Mouse (Mus musculus): ENCODE data around the gene Gm10959. TPM values are rescaled to one million over a fixed set of nuclear protein-coding genes. Genes with fewer than 3 reads are reported as not detected.

The Gm10959 gene
- polyA plus RNA-seq, 1 experiment, result not detected

DNA sequence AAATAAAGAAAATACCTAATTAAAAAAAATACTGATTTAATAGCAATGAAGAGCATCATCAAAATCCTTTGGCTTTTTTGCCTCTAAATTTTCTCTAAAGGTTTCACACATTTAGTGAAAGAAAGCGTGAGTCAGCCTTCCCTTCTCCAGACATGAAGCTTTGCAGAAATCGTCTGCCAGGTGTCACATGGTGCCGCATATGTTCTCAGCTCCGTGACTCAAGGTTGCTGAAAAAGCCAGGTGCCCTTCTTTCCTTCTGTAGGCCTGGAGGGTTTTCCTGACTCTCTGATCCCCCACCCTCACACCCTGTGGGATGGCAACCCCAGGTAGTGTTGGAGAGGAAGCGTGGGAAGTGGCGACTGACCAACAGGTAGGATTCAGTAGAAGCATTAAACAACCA, 10.6 kb upstream of the Gm10959 start:
- DNase-seq, result peak; percentile 34 to 61
- Histone ChIP-seq H3K27me3 (ENCODE audit: control insufficient read depth, insufficient read depth, low read length) (no peaks in the 10 kb centered on the region), H3K4me1 (ENCODE audit: control insufficient read depth, insufficient read depth, low read length) (peaks cover 3% of the 10 kb centered on the region), H3K4me3 (replicated peaks; ENCODE audit: insufficient read depth, low read depth, low read length) (no peak overlapping the region), H3K27ac (ENCODE audit: insufficient read depth, low read length) (no peak overlapping the region; the same call in 1 of the 2 replicates)
- 11% methylated on average over 6 of the region's 6 CpGs for WGBS
- TF ChIP-seq CTCF (IDR thresholded peaks at IDR 0.05; ENCODE audit: borderline replicate concordance, insufficient read depth, low read depth, low read length) (no peak), POLR2A (IDR thresholded peaks at IDR 0.05; ENCODE audit: borderline replicate concordance, insufficient read depth, low read length) (no peak)

DNA sequence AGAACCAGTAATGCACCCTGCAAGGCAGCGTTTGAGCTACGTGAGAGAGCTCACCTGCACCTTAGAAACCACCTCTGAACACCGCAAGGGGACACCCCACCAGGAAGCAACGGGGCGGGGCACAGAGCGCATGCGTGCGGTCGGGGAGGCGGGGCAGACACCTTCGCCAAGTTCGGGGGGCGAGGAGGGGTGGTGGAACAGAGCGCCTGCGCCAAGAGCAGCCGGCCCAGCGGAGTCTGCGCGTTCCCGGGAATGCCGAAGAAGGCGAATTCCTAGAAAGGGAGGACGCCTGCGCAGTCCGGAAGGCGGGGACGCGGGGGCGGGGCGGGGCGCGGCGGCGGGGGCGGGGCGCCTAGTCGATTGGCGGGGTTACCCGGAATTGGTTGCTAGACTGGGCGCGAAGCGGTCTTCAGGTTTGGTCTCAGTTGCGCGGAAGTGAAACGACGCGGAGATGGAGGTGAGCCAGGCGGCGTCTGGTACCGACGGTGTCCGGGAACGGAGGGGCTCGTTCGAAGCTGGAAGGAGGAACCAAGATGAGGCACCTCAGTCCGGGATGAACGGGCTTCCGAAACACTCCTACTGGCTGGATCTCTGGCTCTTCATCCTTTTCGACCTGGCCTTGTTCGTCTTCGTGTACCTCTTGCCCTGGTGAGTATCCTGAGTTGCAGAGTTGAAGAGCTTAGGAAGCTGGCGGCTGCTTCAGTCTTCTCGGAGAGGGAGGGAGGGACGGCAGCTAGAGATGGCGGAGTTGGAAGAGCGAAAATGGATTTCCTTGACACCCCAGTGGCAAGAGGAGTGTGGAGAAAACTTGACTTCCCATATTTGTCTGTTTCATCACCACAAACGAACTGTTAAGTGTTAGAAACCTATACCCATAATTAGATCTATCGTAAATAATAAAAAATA, 5.1 kb upstream of the Gm10959 start, which contains the start of gene 1810037I17Rik:
Gene 1810037I17Rik, plus strand, starts transcription at position 195 of the 906 bp plus-strand sequence.
- Histone ChIP-seq H3K27ac (ENCODE audit: insufficient read depth, low read length) (peak within 1 kb of the TSS; percentile 74), H3K4me1 (ENCODE audit: control insufficient read depth, insufficient read depth, low read length) (no peaks in the 10 kb centered on the region), H3K4me3 (replicated peaks; ENCODE audit: insufficient read depth, low read depth, low read length) (peak within 1 kb of the TSS; percentile 99), H3K27me3 (ENCODE audit: control insufficient read depth, insufficient read depth, low read length) (no peaks in the 10 kb centered on the region)
- WGBS, result under 1% methylated on average over 66 of the region's 68 CpGs
- TF ChIP-seq POLR2A (IDR thresholded peaks at IDR 0.05; ENCODE audit: borderline replicate concordance, insufficient read depth, low read length), result peak; percentile 65; the same call in 1 of the 2 replicates
- no peak for TF ChIP-seq CTCF (IDR thresholded peaks at IDR 0.05; ENCODE audit: borderline replicate concordance, insufficient read depth, low read depth, low read length)
- peak; percentile 95 for DNase-seq

DNA sequence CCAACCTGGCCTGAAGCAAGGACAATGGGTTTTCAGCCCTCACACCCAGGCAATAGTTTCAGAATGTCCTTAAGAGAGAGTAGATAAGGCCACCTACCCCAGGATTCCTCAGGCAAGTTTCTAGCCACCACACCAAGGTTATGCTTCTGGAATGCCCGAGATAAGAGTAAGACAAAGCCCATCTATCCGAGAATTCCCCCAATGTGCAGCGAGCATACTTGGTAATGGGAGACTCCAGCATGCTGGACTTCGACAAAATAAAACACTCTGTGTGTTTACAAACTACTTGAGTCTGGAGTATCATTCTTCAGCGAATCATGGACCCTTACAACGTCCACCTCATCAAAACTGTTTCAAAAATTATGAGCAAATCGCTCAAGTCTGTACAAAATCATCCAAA, 4.0 kb upstream of the Gm10959 start:
- WGBS, result 78% methylated on average over 7 of the region's 7 CpGs
- Histone ChIP-seq H3K27ac (ENCODE audit: insufficient read depth, low read length) (no peak overlapping the region), H3K4me3 (replicated peaks; ENCODE audit: insufficient read depth, low read depth, low read length) (no peak overlapping the region), H3K27me3 (ENCODE audit: control insufficient read depth, insufficient read depth, low read length) (no peaks in the 10 kb centered on the region), H3K4me1 (ENCODE audit: control insufficient read depth, insufficient read depth, low read length) (no peaks in the 10 kb centered on the region)
- no peak for DNase-seq
- TF ChIP-seq POLR2A (IDR thresholded peaks at IDR 0.05; ENCODE audit: borderline replicate concordance, insufficient read depth, low read length) (no peak), CTCF (IDR thresholded peaks at IDR 0.05; ENCODE audit: borderline replicate concordance, insufficient read depth, low read depth, low read length) (no peak)

DNA sequence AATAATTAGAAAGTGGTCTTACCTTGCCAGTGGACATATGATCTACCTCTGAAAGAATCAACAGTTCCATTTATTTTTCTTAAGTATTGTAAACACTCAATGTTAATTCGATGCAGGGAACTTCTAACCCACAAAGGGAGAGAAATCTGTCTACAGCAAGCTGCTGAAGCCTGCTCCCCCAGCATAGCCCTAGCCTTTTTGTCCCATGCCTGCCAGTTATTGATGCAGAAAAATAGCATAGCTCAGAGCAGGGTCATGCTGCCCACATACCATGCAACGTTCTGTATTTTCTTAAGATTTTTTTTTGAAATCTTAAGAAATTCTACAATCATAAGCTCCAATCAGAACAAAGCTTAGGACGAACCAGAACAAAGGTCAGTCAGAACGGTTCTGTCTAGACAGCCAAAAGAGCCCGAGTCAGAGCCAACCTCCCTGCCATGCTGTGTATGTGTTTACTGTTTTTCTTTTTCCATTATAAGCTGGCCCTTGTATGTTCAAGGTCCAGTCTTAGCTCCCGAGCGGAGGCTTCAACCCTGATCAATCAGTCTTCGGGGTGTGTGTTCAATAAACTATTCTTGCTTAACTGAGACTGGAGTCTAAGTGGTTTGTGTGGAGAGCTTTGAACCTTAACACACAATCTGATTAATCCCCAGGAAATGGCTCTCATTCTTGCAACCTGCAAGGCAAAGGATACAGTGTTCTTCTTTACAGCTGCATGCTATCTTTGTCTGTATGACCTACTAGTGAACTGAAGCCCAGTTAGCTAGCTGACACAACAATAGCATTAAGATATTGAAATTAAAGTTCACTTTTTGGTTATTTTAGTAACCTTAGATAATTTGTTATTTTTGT, 2.7 kb upstream of the Gm10959 start:
- Histone ChIP-seq H3K27me3 (ENCODE audit: control insufficient read depth, insufficient read depth, low read length) (no peaks in the 10 kb centered on the region), H3K27ac (ENCODE audit: insufficient read depth, low read length) (no peak overlapping the region), H3K4me3 (replicated peaks; ENCODE audit: insufficient read depth, low read depth, low read length) (no peak overlapping the region), H3K4me1 (ENCODE audit: control insufficient read depth, insufficient read depth, low read length) (no peaks in the 10 kb centered on the region)
- no peak for DNase-seq
- 78% methylated on average over 8 of the region's 8 CpGs for WGBS
- TF ChIP-seq CTCF (IDR thresholded peaks at IDR 0.05; ENCODE audit: borderline replicate concordance, insufficient read depth, low read depth, low read length), result no peak
- no peak for TF ChIP-seq POLR2A (IDR thresholded peaks at IDR 0.05; ENCODE audit: borderline replicate concordance, insufficient read depth, low read length)

DNA sequence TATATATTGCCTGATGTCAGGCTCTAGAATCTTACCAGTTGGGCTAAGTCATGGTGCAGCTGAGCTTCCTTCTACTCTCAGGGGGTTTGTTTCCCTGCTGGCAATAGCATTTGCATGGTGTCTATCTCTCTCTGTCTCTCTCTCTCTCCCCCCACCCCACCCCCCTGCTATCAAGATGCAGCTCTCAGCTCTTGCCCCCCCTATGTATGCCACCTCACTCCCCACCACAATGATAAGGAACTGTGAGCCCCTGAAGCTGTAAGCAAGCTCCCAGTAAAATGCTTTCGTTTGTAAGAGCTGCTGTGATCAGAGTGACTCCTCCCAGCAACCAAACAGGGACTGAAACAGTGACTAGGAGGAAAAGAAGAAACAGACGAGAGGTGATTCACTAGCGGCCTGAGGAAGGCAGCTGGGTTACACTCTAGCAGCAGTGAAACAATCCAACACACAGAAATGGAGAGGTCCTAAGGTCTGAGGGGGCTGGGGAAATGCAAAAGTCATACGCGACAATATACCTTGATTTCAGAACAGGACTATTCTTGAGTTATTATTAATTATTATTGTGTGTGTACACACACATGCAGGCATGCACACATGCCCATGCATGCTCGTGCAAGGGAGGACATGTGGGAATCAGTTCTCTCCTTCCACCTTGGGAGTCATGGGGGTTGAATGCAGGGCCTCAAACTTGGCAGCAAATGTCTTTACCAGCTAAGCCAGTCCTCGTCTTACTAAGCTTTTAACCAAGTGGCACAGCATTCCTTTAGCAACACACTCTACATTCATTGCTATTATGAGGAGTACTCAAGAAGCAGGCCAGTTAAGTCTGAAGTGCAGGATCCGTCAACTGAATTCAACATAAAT, 1.6 kb upstream of the Gm10959 start:
- no peaks in the 10 kb centered on the region for H3K27me3 ChIP-seq (ENCODE audit: control insufficient read depth, insufficient read depth, low read length)
- no peak overlapping the region for H3K4me3 ChIP-seq (replicated peaks; ENCODE audit: insufficient read depth, low read depth, low read length)
- no peak for DNase-seq
- TF ChIP-seq CTCF (IDR thresholded peaks at IDR 0.05; ENCODE audit: borderline replicate concordance, insufficient read depth, low read depth, low read length) (no peak), POLR2A (IDR thresholded peaks at IDR 0.05; ENCODE audit: borderline replicate concordance, insufficient read depth, low read length) (no peak)
- H3K27ac ChIP-seq (ENCODE audit: insufficient read depth, low read length), result no peak overlapping the region
- 57% methylated on average over 8 of the region's 8 CpGs for WGBS
- no peaks in the 10 kb centered on the region for H3K4me1 ChIP-seq (ENCODE audit: control insufficient read depth, insufficient read depth, low read length)

DNA sequence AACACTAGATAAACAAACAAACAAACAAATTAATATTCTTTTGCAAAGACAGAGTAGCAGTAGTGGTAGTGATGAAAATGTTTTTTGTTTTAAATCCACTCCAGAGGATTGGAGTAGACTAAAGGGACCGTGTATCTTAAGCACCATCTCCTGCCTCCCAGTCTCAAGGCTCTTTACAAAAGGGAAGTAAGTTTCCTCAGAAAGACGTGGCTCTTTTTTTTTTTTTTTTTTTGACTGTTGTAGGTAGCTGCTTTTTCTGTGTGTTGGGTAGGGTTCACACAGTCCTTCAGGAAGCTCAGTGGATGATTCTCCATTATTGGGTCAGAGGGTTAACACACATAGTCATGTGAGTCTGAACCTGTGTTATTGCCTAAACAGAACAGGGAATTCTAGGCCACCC, 488 bp downstream of the Gm10959 start:
- Histone ChIP-seq H3K27me3 (ENCODE audit: control insufficient read depth, insufficient read depth, low read length) (no peaks in the 10 kb centered on the region), H3K4me1 (ENCODE audit: control insufficient read depth, insufficient read depth, low read length) (no peaks in the 10 kb centered on the region), H3K4me3 (replicated peaks; ENCODE audit: insufficient read depth, low read depth, low read length) (no peak overlapping the region), H3K27ac (ENCODE audit: insufficient read depth, low read length) (no peak overlapping the region)
- no peak for DNase-seq
- WGBS, result 64% methylated on average over 2 of the region's 2 CpGs
- TF ChIP-seq POLR2A (IDR thresholded peaks at IDR 0.05; ENCODE audit: borderline replicate concordance, insufficient read depth, low read length), result no peak
- TF ChIP-seq CTCF (IDR thresholded peaks at IDR 0.05; ENCODE audit: borderline replicate concordance, insufficient read depth, low read depth, low read length), result no peak

DNA sequence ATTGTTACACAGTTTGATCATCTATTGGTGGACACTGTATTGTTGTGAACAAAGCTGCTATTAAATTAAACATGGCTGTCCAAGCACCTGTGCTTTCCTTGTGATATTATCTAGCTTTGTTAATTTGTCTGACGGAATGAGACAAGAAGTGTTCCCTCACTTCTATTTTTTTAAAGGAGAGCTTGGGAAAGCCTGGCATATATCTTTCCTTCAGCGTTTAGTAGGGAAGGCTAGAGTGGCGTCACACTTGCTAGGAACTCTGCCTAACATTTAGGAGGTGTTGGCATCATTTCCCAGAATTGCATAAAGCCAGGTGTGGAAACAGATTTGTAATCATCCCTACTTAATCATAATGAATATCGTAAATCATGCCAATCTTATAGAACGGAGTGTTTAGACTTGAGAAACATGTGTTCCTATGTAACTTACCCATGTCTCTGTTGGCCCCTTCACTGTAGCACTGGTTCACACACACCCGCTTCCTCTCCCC, 2.9 kb downstream of the Gm10959 start:
- 86% methylated on average over 6 of the region's 6 CpGs for WGBS
- DNase-seq, result no peak
- no peak overlapping the region for H3K4me3 ChIP-seq (replicated peaks; ENCODE audit: insufficient read depth, low read depth, low read length)
- no peak overlapping the region for H3K27ac ChIP-seq (ENCODE audit: insufficient read depth, low read length)
- no peaks in the 10 kb centered on the region for H3K4me1 ChIP-seq (ENCODE audit: control insufficient read depth, insufficient read depth, low read length)
- TF ChIP-seq POLR2A (IDR thresholded peaks at IDR 0.05; ENCODE audit: borderline replicate concordance, insufficient read depth, low read length) (no peak), CTCF (IDR thresholded peaks at IDR 0.05; ENCODE audit: borderline replicate concordance, insufficient read depth, low read depth, low read length) (no peak)
- H3K27me3 ChIP-seq (ENCODE audit: control insufficient read depth, insufficient read depth, low read length), result no peaks in the 10 kb centered on the region
